Mouse (Mus musculus): ENCODE data around the gene Sphk2. TPM values are rescaled to one million over a fixed set of nuclear protein-coding genes. Genes with fewer than 3 reads are reported as not detected.

The Sphk2 gene
- polyA plus RNA-seq, 1 experiment from 2014 or later, result 17.5 TPM

DNA sequence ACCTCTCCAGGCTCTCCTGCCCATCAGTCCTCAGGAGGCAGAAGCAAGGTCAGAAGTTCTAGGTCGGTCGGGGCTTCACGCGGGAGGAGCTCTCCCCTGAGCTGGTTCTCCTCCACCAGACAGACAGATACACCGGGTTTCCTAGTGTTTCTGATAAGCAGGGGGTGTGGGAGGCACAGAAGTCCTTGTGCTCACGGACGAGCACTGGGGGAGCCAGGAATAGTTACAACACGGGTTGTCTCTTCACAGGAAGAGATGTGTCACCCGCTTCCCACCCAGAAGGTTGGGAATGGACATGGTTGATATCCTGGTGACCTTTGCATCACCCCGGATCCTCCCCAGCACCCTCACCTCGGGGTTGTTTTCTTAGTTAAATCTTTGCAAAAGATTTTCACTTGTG is 28.0 kb downstream of the Sphk2 start:
- Histone ChIP-seq H3K27ac (replicated peaks) (peak overlapping the region; percentile 58), H3K4me3 (no peak overlapping the region), H3K4me1 (peaks cover 17% of the 10 kb centered on the region), H3K36me3 (no peaks in the 10 kb centered on the region), H3K4me2 (peak overlapping the region; percentile 6; the same call in 1 of the 2 replicates), H3K27me3 (replicated peaks) (0 out of 2 replicates have a peak, but pooled peaks cover 3% of the 10 kb centered on the region), H3K9ac (peak overlapping the region; percentile 60; the same call in 1 of the 2 replicates), H3K9me3 (no peaks in the 10 kb centered on the region)
- peak; percentile 10; the same call in 1 of the 2 replicates for ATAC-seq (ENCODE audit: extremely low read depth, insufficient number of reproducible peaks, low FRiP score, low TSS enrichment)
- 11% methylated on average over 11 of the region's 11 CpGs for WGBS

DNA sequence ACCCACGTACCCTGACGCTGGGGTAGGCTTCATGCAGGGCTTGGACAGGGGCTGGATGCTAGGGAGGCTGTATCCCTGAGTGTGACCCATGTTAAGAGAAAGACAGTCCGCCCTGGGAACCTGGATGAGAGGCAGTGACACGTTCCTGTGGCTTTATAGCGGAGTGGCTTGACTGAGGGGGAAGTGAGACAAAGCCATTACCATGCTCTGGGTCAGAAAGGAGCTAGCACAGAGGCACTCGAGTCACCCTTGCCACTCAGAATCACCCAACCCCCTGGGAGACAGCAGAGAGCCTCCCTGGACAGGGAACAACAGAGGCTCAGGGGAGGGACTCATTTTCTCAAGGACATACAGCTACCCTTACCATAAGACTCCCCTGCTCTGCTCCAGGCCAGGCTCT is 28.7 kb downstream of the Sphk2 start:
- Histone ChIP-seq H3K27me3 (replicated peaks) (peaks cover 9% of the 10 kb centered on the region; the same call in 1 of the 2 replicates), H3K27ac (replicated peaks) (0 out of 2 replicates have a peak overlapping the region, but pooled peaks have one; percentile 58), H3K9me3 (no peaks in the 10 kb centered on the region), H3K4me1 (peaks cover 17% of the 10 kb centered on the region), H3K4me2 (no peak overlapping the region), H3K36me3 (no peaks in the 10 kb centered on the region), H3K9ac (peak overlapping the region; percentile 60), H3K4me3 (no peak overlapping the region)
- 54% methylated on average over 6 of the region's 6 CpGs for WGBS
- ATAC-seq (ENCODE audit: extremely low read depth, insufficient number of reproducible peaks, low FRiP score, low TSS enrichment), result no peak

DNA sequence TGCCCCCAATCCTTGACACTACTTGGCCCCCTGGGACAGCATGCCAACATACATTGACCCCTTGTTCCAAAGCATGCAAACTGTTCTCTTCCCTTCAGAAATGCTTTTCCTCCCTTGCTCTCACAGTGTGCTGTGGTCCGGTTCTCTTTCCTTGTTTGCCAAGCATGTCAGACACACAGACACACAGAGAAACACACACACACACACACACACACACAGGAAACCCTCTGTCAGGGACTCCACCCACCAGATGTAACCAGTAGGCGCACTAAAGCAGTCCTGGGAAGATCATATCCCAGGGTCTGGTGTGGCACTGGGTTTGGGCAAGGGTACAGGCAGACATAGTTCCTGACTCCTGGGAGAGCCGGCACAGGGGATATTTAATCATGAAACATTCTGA is 31.0 kb downstream of the Sphk2 start:
- Histone ChIP-seq H3K36me3 (no peaks in the 10 kb centered on the region), H3K4me1 (peaks cover 24% of the 10 kb centered on the region), H3K4me2 (no peak overlapping the region), H3K9me3 (no peaks in the 10 kb centered on the region), H3K4me3 (no peak overlapping the region), H3K27ac (replicated peaks) (no peak overlapping the region), H3K27me3 (replicated peaks) (peaks cover 17% of the 10 kb centered on the region; the same call in 1 of the 2 replicates), H3K9ac (no peak overlapping the region)
- no peak for ATAC-seq (ENCODE audit: extremely low read depth, insufficient number of reproducible peaks, low FRiP score, low TSS enrichment)
- WGBS, result 74% methylated on average over 3 of the region's 3 CpGs

DNA sequence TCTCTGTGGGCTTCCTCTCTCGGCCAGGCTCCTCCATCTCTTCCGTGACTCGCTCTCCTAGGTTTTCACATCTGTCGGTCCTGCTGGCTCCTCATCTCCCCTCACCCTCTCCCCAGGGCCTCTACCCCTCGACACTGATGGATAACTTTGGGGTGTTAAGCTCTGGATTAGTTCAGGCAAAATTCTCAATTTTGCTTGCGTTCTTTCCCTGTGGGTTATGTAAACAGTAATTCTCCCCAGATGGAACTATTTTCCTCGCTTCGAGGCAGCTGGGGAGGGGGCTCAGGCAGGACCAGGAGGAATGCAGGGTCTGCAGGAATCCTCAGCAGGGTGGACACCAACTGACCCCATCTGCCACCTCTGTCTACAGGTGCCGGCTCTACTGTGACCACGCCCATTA is 32.0 kb downstream of the Sphk2 start:
- Histone ChIP-seq H3K4me3 (no peak overlapping the region), H3K4me1 (peaks cover 32% of the 10 kb centered on the region), H3K9ac (no peak overlapping the region), H3K27ac (replicated peaks) (no peak overlapping the region), H3K9me3 (no peaks in the 10 kb centered on the region), H3K27me3 (replicated peaks) (peaks cover 17% of the 10 kb centered on the region; the same call in 1 of the 2 replicates), H3K36me3 (no peaks in the 10 kb centered on the region), H3K4me2 (no peak overlapping the region)
- 52% methylated on average over 10 of the region's 10 CpGs for WGBS
- ATAC-seq (ENCODE audit: extremely low read depth, insufficient number of reproducible peaks, low FRiP score, low TSS enrichment), result no peak

DNA sequence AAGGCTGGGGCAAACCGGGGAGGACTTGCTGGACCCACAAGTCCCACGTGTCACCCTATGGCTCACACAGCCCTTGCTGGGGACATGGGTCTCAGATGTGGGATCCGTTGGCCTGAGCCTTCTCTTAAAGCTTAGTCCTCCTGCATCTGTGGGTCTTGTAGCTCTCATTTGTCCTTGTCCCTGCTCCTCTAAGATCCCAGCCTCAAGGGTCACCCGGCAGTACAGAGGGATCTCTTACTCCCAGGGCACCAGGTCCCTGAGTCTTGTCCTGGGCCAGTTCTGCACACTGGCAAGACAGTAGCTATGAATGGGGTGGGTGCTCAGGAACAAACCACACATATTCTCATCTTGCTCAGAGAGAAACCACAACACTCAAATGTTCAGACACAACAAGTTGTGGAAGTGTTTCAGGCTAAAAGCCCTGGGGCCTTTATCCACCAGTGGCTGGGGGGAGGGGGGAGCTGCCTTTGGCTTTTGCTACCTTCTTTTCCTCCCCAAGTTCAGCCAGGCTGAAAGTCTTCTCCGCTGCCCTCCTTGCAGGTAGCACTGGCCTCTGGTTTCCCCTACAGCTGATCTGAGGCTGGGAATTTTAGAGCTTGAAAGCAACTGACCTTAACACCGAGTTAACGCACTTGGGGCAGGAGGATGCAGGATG is 34.3 kb downstream of the Sphk2 start, which contains the start of gene Ntn5:
TSS of gene Ntn5 (plus strand) at position 627 of the 655 bp plus-strand sequence.
- Histone ChIP-seq H3K9ac (peak within 1 kb of the TSS; percentile 40), H3K27ac (replicated peaks) (no peak within 1 kb of the TSS), H3K36me3 (no peaks in the 10 kb centered on the region), H3K27me3 (replicated peaks) (peaks cover 17% of the 10 kb centered on the region; the same call in 1 of the 2 replicates), H3K4me1 (peaks cover 32% of the 10 kb centered on the region), H3K4me3 (no peak within 1 kb of the TSS), H3K9me3 (no peaks in the 10 kb centered on the region), H3K4me2 (no peak within 1 kb of the TSS)
- WGBS, result 79% methylated on average over 7 of the region's 7 CpGs
- no peak for ATAC-seq (ENCODE audit: extremely low read depth, insufficient number of reproducible peaks, low FRiP score, low TSS enrichment)

DNA sequence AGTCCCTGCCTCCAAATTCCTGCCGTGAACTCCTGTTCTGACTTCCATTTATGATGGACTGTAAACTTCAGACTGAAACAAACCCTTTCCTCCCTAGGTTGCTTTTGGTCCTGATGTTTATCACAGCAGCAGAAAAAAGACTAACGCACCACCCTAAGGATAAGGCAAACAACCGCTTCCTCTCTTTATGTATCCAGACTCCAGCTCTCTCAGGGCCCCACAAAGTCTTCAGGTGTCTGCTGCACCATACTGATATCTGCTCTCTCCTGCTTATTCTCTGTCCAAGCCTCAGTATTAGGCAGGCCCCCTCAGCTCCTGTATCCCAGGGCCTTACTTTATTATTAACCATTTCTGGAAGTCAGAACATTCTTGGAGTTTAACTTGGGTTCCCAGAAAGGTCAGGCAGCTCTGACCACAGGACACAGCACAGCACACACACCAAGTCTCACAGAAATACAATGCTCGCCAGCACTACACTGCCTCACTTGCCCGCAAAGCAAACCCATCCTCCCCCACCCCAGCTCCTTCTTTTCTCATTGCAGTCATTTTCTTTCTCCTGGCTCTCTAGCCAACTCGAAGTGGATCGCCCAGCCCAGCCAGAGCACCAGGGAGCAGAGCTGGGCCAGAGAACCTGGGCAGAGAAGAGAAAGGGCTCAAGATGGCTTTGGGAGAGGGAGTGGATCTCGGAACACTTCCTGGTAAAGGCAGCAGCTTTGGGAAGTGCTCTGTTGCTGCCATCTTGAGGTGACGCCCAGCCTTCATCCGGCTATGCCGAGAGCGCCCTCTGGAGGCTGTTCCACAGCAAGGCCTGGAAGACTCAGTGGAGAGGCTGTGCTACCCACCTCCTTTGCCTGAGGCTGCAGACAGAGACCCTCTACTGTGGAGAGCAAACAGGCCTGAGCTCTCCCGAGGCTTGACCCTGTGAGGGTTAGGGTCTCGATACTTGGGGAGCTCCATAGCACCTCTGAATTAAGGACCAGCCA is 35.4 kb downstream of the Sphk2 start:
- peaks cover 32% of the 10 kb centered on the region for H3K4me1 ChIP-seq
- 0 out of 2 replicates have a peak overlapping the region, but pooled peaks have one; percentile 22 for H3K4me3 ChIP-seq
- WGBS, result 27% methylated on average over 14 of the region's 14 CpGs
- peak overlapping the region; percentile 51; the same call in 1 of the 2 replicates for H3K27ac ChIP-seq (replicated peaks)
- no peaks in the 10 kb centered on the region for H3K36me3 ChIP-seq
- ATAC-seq (ENCODE audit: extremely low read depth, insufficient number of reproducible peaks, low FRiP score, low TSS enrichment), result no peak; the same call in 1 of the 2 replicates
- no peaks in the 10 kb centered on the region for H3K9me3 ChIP-seq
- H3K4me2 ChIP-seq, result peak overlapping the region; percentile 62
- peaks cover 17% of the 10 kb centered on the region; the same call in 1 of the 2 replicates for H3K27me3 ChIP-seq (replicated peaks)
- peak overlapping the region; percentile 74 for H3K9ac ChIP-seq

DNA sequence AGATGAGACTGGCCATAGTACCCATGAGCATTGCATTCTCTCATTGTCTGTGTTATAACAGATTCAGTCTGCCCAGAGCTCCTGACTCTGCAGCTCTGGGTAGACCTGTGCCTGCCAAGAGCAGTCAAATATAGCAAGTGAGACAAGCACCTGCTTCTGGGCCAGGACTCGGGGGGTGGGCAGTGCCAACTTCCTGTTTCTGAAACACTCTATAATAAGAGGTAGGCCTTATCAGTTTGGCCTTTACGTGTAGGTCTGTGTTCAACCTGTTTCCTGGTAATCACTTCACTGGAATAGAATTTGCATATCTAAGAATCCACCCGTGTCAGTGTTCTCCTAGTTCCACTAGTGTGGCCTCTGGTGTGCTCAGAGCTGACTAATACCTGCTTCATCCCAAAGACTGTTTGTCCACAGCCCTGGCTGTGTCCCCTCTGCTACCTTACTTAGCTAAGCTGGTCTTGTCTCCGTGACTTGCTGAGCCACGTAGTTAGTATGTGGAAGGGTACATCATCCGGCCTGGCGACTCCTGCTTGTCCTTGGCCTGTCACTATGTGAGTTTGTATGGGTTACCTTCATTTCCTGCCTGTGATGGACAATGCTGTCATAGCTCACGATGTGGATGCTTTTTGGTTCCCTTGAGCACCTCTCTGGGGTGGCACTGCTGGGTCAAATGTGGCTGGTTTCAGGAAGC is 36.6 kb downstream of the Sphk2 start:
- peak overlapping the region; percentile 59 for H3K27ac ChIP-seq (replicated peaks)
- no peak overlapping the region for H3K4me2 ChIP-seq
- H3K9me3 ChIP-seq, result no peaks in the 10 kb centered on the region
- no peak overlapping the region for H3K4me3 ChIP-seq
- 60% methylated on average over 8 of the region's 8 CpGs for WGBS
- H3K9ac ChIP-seq, result 0 out of 2 replicates have a peak overlapping the region, but pooled peaks have one; percentile 35
- no peak for ATAC-seq (ENCODE audit: extremely low read depth, insufficient number of reproducible peaks, low FRiP score, low TSS enrichment)
- H3K27me3 ChIP-seq (replicated peaks), result peaks cover 17% of the 10 kb centered on the region; the same call in 1 of the 2 replicates
- no peaks in the 10 kb centered on the region for H3K36me3 ChIP-seq
- peaks cover 32% of the 10 kb centered on the region for H3K4me1 ChIP-seq

DNA sequence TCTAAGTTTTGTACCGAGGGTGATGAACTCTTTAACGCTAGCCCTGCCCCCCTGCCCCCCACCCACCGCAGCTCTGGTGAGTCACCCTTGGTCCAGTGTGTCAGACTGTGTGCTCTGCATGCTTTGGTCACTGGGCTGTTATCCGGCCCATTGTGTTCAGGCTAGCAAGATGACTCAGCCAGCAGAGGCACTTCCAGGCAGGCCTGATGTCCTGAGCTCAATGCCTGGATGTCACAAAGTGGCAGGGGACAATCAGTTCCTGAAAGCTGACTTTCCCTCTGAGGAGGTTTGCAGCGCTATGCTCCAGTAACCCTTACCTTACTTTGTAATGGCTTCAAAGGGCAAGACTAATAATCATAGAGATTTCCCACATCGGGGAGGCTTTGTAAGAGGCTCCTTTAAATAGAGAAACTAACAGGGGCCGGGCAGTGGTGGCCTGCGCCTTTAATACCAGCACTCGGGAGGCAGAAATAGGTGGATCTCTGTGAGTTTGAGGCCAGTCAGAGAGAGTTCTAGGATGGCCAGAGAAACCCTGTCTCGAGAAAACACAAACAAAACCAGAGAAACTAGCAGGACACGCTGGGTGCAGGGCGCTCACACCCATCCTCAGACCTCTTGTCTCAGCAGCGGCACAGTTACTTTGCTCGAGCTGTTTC is 37.7 kb downstream of the Sphk2 start:
- Histone ChIP-seq H3K36me3 (no peaks in the 10 kb centered on the region), H3K9ac (0 out of 2 replicates have a peak overlapping the region, but pooled peaks have one; percentile 20), H3K27me3 (replicated peaks) (peaks cover 16% of the 10 kb centered on the region; the same call in 1 of the 2 replicates), H3K27ac (replicated peaks) (peak overlapping the region; percentile 59), H3K4me1 (peaks cover 32% of the 10 kb centered on the region), H3K9me3 (no peaks in the 10 kb centered on the region), H3K4me2 (no peak overlapping the region), H3K4me3 (no peak overlapping the region)
- WGBS, result 57% methylated on average over 14 of the region's 14 CpGs
- no peak for ATAC-seq (ENCODE audit: extremely low read depth, insufficient number of reproducible peaks, low FRiP score, low TSS enrichment)

DNA sequence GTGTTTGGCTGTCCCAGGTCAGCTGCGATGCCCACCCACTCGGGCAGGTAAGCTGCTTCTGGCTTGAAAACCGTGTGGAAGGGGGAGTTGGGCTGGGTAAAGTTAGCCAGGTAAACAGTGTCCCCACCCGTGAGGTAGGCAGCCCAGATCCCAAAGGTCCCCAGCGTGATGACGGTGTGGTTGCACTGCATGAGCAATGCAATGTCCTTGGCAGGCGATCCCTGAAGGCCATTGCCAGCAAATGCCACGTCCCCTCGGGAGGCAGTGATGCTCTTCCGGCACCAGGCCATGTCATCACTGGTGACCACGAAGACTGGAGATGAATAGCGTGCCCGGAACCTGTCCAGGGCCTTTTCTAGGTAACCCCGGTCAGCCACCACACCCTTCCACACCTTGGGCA is 39.3 kb downstream of the Sphk2 start:
- H3K4me2 ChIP-seq, result no peak overlapping the region
- H3K9me3 ChIP-seq, result no peaks in the 10 kb centered on the region
- no peak overlapping the region for H3K4me3 ChIP-seq
- ATAC-seq (ENCODE audit: extremely low read depth, insufficient number of reproducible peaks, low FRiP score, low TSS enrichment), result no peak
- WGBS, result 84% methylated on average over 14 of the region's 14 CpGs
- H3K36me3 ChIP-seq, result no peaks in the 10 kb centered on the region
- no peak overlapping the region for H3K27ac ChIP-seq (replicated peaks)
- H3K9ac ChIP-seq, result no peak overlapping the region
- H3K27me3 ChIP-seq (replicated peaks), result peaks cover 6% of the 10 kb centered on the region; the same call in 1 of the 2 replicates
- H3K4me1 ChIP-seq, result peaks cover 32% of the 10 kb centered on the region

DNA sequence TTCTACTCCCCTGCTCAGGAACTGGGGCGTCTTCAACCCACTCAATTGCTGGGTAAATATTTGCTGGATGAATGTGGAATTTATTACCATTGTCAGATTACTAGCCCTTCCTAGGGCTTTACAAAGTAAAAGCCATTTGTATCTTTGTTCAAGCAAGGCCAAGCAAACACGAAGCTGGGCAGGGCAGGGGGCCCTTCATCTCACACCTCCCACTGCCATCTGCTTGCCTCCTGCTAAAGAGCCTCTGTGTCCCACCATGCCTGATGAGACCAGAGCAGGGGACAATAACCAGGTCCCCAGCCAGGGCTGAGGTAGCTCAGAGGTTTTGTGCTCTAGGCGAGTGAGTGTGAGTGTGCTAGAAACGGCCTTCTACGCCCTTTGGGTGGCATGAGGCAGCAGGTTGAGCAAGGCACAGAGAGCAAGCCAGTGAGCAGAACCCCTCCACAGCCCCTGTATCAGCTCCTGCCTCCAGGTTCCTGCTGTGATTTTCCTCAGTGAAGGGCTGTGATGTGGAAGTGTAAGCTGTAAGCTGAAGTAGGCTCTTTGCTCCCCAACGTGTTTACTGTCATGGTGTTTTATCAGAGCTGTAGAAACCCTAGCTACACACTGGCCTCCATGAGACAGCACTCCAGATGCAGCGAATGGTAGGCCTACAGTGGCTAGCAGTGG is 40.0 kb downstream of the Sphk2 start:
- 70% methylated on average over 7 of the region's 7 CpGs for WGBS
- Histone ChIP-seq H3K27me3 (replicated peaks) (0 out of 2 replicates have a peak, but pooled peaks cover 5% of the 10 kb centered on the region), H3K4me3 (no peak overlapping the region), H3K36me3 (no peaks in the 10 kb centered on the region), H3K4me2 (no peak overlapping the region), H3K9me3 (no peaks in the 10 kb centered on the region), H3K27ac (replicated peaks) (no peak overlapping the region), H3K9ac (no peak overlapping the region), H3K4me1 (peaks cover 32% of the 10 kb centered on the region)
- ATAC-seq (ENCODE audit: extremely low read depth, insufficient number of reproducible peaks, low FRiP score, low TSS enrichment), result no peak
